Mouse (Mus musculus) midbrain, postnatal 0 days (tissue): ENCODE results near the gene Atp6v0a1. TPM values are rescaled to one million over a fixed set of nuclear protein-coding genes. Genes with fewer than 3 reads are reported as not detected.

Experiments
- ATAC-seq: fragments of 200-750 bp; cut with Nextera tagmentation; 2 replicates; pipeline ENCODE4 v1.8.0; 2017; ENCODE audit warnings: moderate number of reproducible peaks, mild to moderate bottlenecking, moderate TSS enrichment, moderate library complexity; ENCODE audit not compliant: low FRiP score
- DNase-seq: peaks from one replicate; pipeline ENCODE4 v3.0.0-alpha.2; 2015; ENCODE audit warnings: low spot score
- H3K27ac ChIP-seq: fragments of 300-500 bp; sonication (generic); 2 replicates; pipeline ENCODE4 v1.5.1; 2014; ENCODE audit warnings: low read depth, mild to moderate bottlenecking, low read length, mixed read lengths
- H3K27me3 ChIP-seq: fragments of 300-500 bp; sonication (generic); 2 replicates; pipeline ENCODE4 v1.6.1; 2014; ENCODE audit warnings: low read length, control low read depth, mixed read lengths; ENCODE audit not compliant: insufficient read depth
- H3K36me3 ChIP-seq: fragments of 300-500 bp; sonication (generic); 2 replicates; pipeline ENCODE4 v1.6.1; 2014; ENCODE audit warnings: low read length, control low read depth, mixed read lengths; ENCODE audit not compliant: insufficient read depth
- H3K4me1 ChIP-seq: fragments of 300-500 bp; sonication (generic); 2 replicates; pipeline ENCODE4 v1.6.1; 2014; ENCODE audit warnings: mild to moderate bottlenecking, control low read depth, antibody characterized with exemption, low read length, mixed read lengths; ENCODE audit not compliant: insufficient read depth
- H3K4me2 ChIP-seq: fragments of 300-500 bp; sonication (generic); 2 replicates; pipeline ENCODE4 v1.6.1; 2014; ENCODE audit warnings: low read depth, mild to moderate bottlenecking, low read length, mixed read lengths; ENCODE audit not compliant: poor library complexity, severe bottlenecking
- H3K4me3 ChIP-seq: fragments of 300-500 bp; sonication (generic); 2 replicates; pipeline ENCODE4 v1.5.1; 2014; ENCODE audit warnings: low read depth, mild to moderate bottlenecking, low read length, moderate library complexity
- H3K9ac ChIP-seq: fragments of 300-500 bp; sonication (generic); replicated peaks from 2 replicates; pipeline ENCODE4 v1.6.1; 2014; ENCODE audit warnings: mild to moderate bottlenecking, low read length, moderate library complexity, mixed read lengths; ENCODE audit not compliant: poor library complexity, severe bottlenecking
- H3K9me3 ChIP-seq: fragments of 300-500 bp; sonication (generic); 2 replicates; pipeline ENCODE4 v1.6.1; 2016; ENCODE audit warnings: low read length, control low read depth
- CTCF ChIP-seq: IDR thresholded peaks from 2 replicates; pipeline ENCODE4 v1.5.1; 2016; ENCODE audit warnings: antibody characterized with exemption, mild to moderate bottlenecking
- WGBS: fragments of 180-500 bp; shearing (Covaris S2); extraction: QIAGEN DNeasy Blood & Tissue Kit; methylation state at CpG from one replicate; pipeline ENCODE4 v1.1.7; 2014; 5-methylcytosine and 5-hydroxymethylcytosine counted together
- polyA plus RNA-seq: library from polyadenylated mRNA; unstranded; fragments of >200 nt; fragmentation: Nextera tagmentation; extraction: Ambion mirVana; gene quantifications from 2 replicates; pipeline ENCODE4 v1.2.1, GENCODE M21; 2015
- total RNA-seq: library from RNA; depleted of rRNA; stranded (reverse); fragments of >200 nt; gene quantifications from 2 replicates; pipeline ENCODE4 v1.2.3, GENCODE M21; 2014

Atp6v0a1 gene
- total and polyA plus RNA-seq, 2 experiments from 2014 or later, result 204 to 242 TPM

GRCm38 (mm10) chr11:100964180-100964579 is 45.1 kb upstream of the Atp6v0a1 start:
- DNase-seq (no peak), ATAC-seq (no peak)
- peaks cover 7% of the 10 kb centered on the region; the same call in 1 of the 2 replicates for H3K4me1 ChIP-seq
- H3K27ac ChIP-seq, result no peak overlapping the region
- WGBS, result 78% methylated on average over 7 of the region's 7 CpGs
- no peak overlapping the region for H3K4me2 ChIP-seq
- no peaks in the 10 kb centered on the region for H3K9me3 ChIP-seq
- H3K4me3 ChIP-seq, result no peak overlapping the region
- no peak overlapping the region for H3K9ac ChIP-seq
- no peak for TF ChIP-seq CTCF
- H3K27me3 ChIP-seq, result peaks cover 20% of the 10 kb centered on the region
- no peaks in the 10 kb centered on the region for H3K36me3 ChIP-seq

GRCm38 (mm10) chr11:100964901-100965542 is 44.2 kb upstream of the Atp6v0a1 start:
- Histone ChIP-seq H3K4me2 (no peak overlapping the region), H3K27me3 (peaks cover 26% of the 10 kb centered on the region), H3K9me3 (no peaks in the 10 kb centered on the region), H3K4me3 (no peak overlapping the region), H3K9ac (no peak overlapping the region), H3K36me3 (no peaks in the 10 kb centered on the region), H3K27ac (no peak overlapping the region), H3K4me1 (0 out of 2 replicates have a peak, but pooled peaks cover 9% of the 10 kb centered on the region)
- no peak for TF ChIP-seq CTCF
- no peak for DNase-seq
- 80% methylated on average over 6 of the region's 6 CpGs for WGBS
- ATAC-seq, result no peak

GRCm38 (mm10) chr11:100965760-100966159 is 43.5 kb upstream of the Atp6v0a1 start:
- H3K27me3 ChIP-seq, result peaks cover 33% of the 10 kb centered on the region
- H3K36me3 ChIP-seq, result no peaks in the 10 kb centered on the region
- ATAC-seq (no peak), DNase-seq (no peak)
- no peaks in the 10 kb centered on the region for H3K9me3 ChIP-seq
- H3K4me1 ChIP-seq, result 0 out of 2 replicates have a peak, but pooled peaks cover 5% of the 10 kb centered on the region
- no peak overlapping the region for H3K4me2 ChIP-seq
- no peak overlapping the region for H3K9ac ChIP-seq
- no peak overlapping the region for H3K27ac ChIP-seq
- no peak overlapping the region for H3K4me3 ChIP-seq
- WGBS, result 68% methylated on average over 6 of the region's 6 CpGs
- no peak for TF ChIP-seq CTCF

DNA sequence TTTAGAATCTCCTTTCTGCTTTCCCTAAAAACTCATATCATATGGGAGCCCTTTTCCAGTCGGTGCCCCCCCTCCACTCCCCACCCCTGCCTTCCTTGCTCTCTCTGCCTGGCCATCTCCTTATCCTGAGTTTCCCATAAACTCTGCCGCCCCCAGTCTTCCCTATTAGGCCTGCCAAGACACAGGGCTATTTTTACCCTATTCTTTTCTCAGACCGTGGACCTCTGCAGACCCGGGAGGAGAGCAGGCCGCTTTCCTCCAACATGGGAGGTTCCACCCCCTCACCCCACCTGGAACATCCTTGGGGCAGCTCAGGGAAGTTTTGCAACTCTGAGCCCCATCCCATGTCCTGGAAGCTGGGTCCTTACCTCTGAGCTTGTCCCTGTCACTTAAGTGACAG is 41.9 kb upstream of the Atp6v0a1 start:
- H3K9ac ChIP-seq, result no peak overlapping the region
- ATAC-seq, result no peak
- H3K27ac ChIP-seq, result no peak overlapping the region
- peaks cover 45% of the 10 kb centered on the region for H3K27me3 ChIP-seq
- H3K36me3 ChIP-seq, result no peaks in the 10 kb centered on the region
- no peak overlapping the region for H3K4me3 ChIP-seq
- no peak overlapping the region for H3K4me2 ChIP-seq
- 0 out of 2 replicates have a peak, but pooled peaks cover 5% of the 10 kb centered on the region for H3K4me1 ChIP-seq
- no peaks in the 10 kb centered on the region for H3K9me3 ChIP-seq
- DNase-seq, result no peak
- no peak for TF ChIP-seq CTCF
- 58% methylated on average over 5 of the region's 5 CpGs for WGBS

DNA sequence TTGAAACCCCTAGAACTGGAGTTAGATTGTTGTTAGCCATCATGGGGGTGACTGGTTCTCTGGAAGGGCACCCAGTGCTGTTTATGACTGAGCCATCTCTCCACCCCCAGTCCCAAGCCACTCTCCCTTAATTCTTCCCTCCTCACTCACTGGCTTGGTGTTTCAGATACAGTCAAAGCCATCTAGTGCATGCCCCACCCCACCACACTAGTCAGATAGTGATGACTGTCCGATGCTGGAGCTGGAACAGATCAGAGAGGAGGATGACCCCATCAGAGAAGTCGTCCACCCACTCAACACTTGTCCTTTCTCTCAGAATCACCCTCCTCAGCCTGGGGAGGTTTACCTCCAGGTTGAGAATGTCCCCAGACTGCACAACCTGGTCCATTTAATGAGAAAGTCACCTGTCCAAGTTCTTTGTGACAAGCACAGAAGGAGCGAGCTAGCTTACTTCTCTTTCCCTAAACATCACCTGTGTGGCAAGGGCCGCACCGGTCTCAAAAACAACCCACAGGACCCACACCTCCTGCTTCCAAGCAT is 41.3 kb upstream of the Atp6v0a1 start:
- Histone ChIP-seq H3K9ac (0 out of 2 replicates have a peak overlapping the region, but pooled peaks have one; percentile 4), H3K27ac (no peak overlapping the region), H3K4me2 (no peak overlapping the region), H3K4me1 (0 out of 2 replicates have a peak, but pooled peaks cover 5% of the 10 kb centered on the region), H3K9me3 (no peaks in the 10 kb centered on the region), H3K4me3 (peak overlapping the region; percentile 41; the same call in 1 of the 2 replicates), H3K36me3 (no peaks in the 10 kb centered on the region), H3K27me3 (peaks cover 49% of the 10 kb centered on the region)
- ATAC-seq (no peak), DNase-seq (no peak)
- 78% methylated on average over 5 of the region's 5 CpGs for WGBS
- no peak for TF ChIP-seq CTCF

- Histone ChIP-seq H3K4me2 (no peak overlapping the region), H3K4me3 (peak overlapping the region; percentile 41), H3K36me3 (no peaks in the 10 kb centered on the region), H3K4me1 (0 out of 2 replicates have a peak, but pooled peaks cover 5% of the 10 kb centered on the region), H3K27me3 (peaks cover 54% of the 10 kb centered on the region), H3K9ac (no peak overlapping the region), H3K9me3 (no peaks in the 10 kb centered on the region), H3K27ac (no peak overlapping the region)
- 77% methylated on average over 5 of the region's 5 CpGs for WGBS
- DNase-seq, result no peak
- no peak for ATAC-seq
- no peak for TF ChIP-seq CTCF
These were observed 40.8 kb upstream of the Atp6v0a1 start for GRCm38 (mm10) chr11:100968501-100968900.
